Mouse (Mus musculus) heart, postnatal 36 days (tissue): ENCODE results near the gene Acadvl. TPM values are rescaled to one million over a fixed set of nuclear protein-coding genes. Genes with fewer than 3 reads are reported as not detected.
A peak's percentile ranks its signal among the peaks of the same experiment; 100 is the strongest.

Experiments used
- DNase-seq, 2 experiments: peaks; one replicate each; pipeline ENCODE4 v3.0.0; 2021 to 2022
- intact Hi-C: fragments of 180-260 bp; cut with DNase I; formaldehyde crosslinking; loops from one replicate; pipeline ENCODE4 v1.15.1; 2025
- total RNA-seq, 2 experiments: library from RNA; stranded (reverse); gene quantifications; 2 replicates each; pipeline ENCODE4 v1.2.3; 2021

Gene Acadvl
- total RNA-seq: 1,000 to 10,000 TPM; 1,292 to 1,425 TPM

DNA sequence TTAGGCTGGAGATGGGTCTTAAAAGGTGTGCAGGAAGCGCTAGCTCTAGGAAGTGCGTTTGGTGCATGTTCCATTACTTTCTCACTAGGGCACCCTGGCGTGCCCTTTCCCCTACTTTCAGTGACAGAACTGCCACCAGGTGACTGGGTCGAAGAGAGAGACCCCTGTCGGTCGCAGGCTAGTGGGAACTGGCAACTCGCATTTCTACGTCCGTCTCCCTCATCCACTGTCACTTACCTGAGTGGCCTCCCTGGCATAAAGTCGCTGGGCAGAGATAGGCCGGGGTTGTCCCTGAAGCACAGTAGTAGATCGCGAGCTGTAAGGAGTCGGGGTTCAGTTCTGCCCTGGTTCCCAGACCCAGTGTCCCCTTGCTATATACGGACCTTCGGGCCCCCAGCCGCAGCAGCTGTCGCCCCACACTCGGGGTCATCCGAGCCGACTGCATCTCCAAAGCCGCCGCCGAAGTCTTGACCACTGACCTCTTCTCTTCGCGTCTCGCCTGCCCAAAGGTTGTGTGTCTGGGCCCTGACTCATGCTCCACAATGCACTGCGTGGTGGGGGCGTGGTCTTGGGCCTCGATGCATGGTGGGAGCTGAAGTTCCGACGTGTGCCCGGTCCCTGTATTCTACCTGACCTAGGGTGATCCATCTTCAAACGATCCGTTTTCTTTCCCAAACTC, at the start of gene Acadvl:
Gene Acadvl, minus strand, starts transcription at position 532 of the 679 bp plus-strand sequence.
- DNase-seq: peak; percentile 87 to 88
- intact Hi-C loops: loop anchor here (2.0 kb wide), 3 partner anchors 14 to 80 kb away; partner anchors contain the start of genes Ctdnep1, Dvl2 and Ybx2

DNA sequence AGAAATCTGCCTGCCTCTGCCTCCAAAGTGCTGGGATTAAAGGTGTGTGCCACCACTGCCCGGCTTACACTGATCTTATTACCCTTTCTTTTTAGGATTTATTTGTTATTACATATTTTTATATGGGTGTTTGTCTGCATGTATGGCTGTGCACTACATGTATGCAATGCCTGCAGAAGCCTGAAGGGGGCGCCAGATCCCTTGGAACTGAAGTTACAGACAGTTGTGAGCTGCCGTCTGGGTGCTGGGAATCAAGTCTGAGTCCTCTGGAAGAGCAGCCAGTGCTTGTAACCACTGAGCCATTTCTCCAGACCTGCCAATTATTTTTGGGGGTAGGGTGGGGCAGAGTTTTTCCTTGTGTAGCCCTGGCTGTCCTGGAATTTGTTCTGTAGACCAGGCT, 47.8 kb upstream of the Acadvl start:
- no peak for DNase-seq
- intact Hi-C loops: no loop called here

DNA sequence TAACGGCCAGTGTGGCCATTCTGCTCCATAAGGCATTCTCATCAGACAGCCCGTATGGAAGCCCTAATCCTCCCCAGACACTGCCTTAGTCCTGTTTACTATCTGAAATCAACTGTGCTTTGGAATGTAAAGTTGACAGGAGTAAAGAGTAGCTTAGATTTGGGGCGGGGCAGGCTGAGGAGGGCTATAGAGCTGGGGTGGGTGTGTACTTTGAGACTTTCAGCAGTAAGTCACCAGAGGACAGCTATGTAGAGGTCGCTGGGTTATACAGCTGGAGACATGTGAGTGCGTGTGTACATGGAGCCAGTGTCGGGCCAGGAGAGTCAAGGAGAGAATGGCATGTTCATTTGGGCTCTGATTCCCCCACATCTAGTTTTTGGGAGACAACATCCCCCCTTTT, 44.7 kb upstream of the Acadvl start:
- DNase-seq: no peak

DNA sequence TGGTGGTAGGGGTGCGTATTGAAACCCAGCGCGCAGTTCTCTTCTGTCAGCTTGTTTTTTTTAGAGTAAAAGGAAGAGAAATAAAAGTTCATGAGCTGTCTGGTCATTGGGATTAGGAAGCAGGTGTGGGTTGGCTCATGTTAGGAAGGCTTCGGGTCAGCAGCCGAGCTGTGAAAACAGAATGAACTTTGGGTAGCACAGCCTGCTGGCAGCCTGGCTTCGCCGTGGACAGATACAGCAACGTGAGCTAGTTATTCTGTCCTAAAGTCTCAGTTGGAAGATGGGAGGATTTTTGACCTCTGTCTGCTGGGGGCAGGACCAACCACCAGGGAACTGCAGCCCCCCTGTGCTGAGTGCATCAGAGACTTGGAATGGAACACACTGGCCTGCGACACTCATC, 42.6 kb upstream of the Acadvl start:
- intact Hi-C loops: no loop called here
- DNase-seq: no peak

More for the DNA sequence above, 44.7 kb upstream of the Acadvl start:
- intact Hi-C loops: no loop called here

DNA sequence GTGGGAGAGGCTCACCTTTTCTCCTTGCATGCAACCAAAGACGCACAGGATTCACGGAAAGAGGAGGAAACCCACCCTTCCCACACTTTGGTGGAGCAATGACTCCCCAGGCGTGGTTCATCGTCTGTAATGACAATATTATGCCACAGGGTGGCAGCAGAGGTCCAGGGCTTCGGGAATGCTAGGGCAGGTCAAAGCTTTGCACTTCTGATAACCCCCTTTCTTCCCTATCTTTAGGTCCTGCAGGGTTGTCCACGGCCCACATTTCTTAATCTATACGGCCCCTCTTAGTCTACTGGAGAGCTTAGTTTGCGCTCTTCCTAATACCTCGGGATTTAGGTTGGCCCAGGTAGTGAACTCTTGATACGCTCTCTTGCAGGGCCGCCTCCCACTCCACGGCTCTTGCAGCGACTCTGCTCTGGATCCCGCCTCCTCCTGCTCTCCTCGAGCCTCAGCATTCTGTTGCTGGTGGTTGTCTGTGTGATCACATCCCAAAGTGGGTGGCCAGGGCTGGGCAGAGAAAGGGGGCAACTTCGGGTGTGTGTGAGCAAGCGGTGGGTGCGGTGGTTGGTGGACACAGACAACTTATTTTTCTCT, 40.5 kb upstream of the Acadvl start:
- intact Hi-C loops: loop anchor here (1.0 kb wide), 1 partner anchor 147 kb away; no protein-coding TSS in a partner anchor
- DNase-seq: peak; percentile 78 to 80

DNA sequence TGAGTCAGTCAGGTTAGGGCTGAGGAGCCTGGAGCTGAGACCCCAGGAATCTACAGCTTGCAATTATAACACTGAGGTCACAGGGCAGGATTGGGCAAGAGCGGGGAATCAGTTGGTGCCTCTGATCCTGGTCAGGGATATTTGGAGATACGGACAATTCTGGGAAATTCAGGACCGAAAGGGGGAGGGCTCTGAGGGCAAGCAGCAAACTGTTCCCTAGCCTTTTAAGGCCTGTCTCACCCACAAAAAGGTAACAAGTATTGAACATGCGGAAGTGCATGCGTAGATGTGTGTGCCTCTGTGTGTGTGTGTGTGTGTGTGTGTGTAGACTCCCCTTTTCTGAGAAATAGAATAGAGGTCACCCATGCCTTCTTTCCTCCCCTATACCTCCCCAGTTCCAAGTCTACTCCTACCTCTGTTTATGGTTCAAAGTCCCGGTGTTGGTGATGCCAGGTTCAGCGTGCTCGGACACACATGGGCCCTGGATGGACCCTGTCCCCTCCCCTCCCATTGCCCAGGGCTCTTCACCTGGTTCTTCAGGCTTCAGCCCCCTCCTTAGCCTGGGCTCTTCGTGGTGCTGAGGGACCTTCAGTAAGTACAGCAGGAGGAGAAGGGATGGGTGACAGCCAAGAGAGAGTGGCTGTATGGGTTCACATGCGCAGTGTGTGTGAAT, 38.8 kb upstream of the Acadvl start, which contains the start of gene Asgr1:
Gene Asgr1, plus strand, starts transcription at position 188 of the 673 bp plus-strand sequence.
- intact Hi-C loops: no loop called here
- no peak for DNase-seq

DNA sequence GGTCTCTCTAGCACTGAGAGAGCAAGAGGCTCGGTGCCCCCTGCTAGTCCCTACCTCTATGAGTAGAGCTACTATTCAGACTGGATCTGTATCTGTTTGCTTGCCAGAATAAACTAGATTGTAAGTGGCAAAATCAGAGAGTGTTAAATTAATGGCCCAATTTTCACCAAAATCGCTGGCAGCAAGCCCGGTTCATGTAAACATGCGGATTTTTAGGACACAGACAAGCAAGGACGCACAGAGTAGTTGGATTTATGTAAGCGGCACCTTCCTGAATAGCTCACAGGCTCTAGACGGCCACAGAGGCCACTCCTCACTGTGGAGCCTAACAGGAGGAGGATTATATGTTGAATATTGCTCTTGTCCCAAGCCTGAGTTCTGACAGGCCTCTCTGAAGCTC, 37.9 kb upstream of the Acadvl start:
- intact Hi-C loops: no loop called here

DNA sequence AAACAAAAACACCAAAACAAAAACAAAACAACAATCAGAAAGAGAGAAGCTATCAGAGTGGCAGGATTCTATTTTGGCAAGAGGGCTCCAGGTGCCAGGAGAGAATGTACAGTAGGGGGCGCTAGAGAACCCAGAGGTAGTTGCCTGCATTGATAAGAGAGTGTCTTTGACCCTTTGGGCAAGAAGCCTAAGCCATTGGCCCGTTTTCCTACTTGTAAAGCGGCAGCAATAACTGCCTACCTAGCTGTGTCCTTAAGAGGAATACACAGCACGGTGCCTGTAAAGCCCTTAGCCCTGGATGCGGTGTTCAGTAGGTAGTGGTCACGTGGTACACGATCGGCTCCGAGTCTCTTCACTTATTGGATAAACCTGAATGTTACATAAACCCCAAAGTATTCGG, 34.6 kb upstream of the Acadvl start:
- no peak for DNase-seq
- intact Hi-C loops: no loop called here

More for the DNA sequence above, 37.9 kb upstream of the Acadvl start:
- no peak for DNase-seq

DNA sequence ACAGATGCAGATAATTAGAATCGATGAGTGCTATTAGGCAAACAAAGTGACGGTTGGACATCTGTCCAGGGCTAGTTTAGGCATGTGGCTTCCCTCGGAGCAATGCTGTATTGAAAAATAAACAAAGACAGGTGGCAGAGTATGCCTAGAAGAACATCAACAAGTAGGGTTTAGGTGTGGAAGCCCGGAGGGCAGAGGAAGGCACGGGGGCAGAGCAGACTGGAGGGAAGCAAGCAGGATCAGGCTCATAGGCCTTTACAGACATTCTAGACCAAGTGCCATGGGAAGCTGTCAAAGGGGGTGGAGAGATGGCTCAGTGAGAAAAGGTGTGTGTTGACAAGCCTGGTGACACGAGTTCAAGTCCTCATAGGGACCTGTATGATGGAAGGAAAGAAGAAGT, 34.2 kb upstream of the Acadvl start:
- intact Hi-C loops: no loop called here
- DNase-seq: no peak

DNA sequence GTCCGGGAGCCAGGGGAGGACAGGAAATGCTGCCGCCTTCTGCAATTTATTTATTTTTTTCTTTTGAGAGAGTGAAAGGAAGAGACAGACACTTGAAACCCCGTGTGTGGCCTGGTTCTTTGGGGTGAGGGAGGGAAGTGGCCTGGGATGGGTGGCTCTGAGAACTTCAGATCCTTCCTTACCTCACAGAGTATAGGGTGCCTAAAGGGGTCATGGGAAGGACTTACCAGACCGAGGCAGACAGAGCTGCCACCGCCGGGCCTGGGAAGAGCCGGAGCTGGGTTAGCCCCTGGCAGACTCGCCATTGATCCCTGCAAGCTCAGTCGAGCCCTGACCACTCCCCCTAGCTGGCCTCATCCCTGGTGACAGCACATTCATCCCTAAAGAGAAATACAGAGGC, 30.2 kb upstream of the Acadvl start:
- intact Hi-C loops: no loop called here

DNA sequence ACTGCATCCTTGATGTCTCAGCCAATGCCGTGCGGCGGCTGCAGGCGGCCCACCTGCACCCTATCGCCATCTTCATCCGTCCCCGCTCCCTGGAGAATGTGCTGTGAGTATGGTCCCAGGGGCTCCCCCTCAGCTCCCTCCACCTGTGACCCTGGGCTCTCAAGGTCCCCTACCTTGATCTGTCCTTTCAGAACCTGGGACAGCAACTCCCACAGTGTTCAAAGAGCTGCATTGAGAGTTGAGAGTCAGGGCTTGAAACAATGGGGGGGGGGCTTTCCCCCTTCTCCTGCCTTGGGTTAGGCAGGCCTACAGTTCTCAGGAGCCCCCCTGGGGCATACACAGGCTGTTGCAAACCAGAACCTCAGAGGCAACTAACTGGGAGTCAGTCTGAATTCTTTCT, 28.5 kb upstream of the Acadvl start:
- intact Hi-C loops: no loop called here
- no peak for DNase-seq

More for the DNA sequence above, 30.2 kb upstream of the Acadvl start:
- DNase-seq: no peak

DNA sequence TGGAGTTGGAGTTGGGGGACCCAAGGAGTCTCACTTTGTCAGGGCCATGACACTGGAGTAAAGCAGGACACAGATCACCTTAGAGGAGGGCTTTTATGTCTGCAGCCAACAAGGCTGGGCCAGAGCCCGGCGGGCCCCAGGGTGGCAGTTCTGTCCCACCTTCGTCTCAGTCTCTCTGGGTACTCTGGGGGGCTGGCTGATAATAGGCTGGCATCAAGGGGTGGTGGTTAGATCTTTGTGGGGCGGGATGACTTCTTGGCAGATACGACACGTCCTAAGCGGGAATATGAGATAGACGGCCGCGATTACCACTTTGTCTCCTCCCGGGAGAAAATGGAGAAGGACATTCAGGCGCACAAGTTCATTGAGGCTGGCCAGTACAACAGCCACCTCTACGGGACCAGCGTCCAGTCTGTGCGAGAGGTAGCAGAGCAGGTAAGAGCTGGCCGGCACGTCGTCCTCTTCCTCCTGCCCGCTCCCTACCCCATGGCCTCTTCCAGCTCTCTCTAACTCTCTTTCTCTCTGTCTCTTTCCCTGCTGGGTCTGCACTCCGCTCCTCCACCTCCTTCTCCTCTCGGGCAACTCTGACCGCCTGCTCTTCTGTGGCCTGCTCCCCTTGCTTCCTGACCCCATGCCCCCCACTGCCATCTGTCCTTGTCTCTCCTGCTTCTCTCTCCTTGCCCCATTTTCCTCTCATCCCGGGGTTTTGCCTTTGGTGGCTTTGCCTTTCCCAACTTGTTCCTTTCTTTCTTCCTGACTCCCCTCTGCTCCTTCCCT, 27.3 kb upstream of the Acadvl start:
- intact Hi-C loops: no loop called here
- no peak for DNase-seq

DNA sequence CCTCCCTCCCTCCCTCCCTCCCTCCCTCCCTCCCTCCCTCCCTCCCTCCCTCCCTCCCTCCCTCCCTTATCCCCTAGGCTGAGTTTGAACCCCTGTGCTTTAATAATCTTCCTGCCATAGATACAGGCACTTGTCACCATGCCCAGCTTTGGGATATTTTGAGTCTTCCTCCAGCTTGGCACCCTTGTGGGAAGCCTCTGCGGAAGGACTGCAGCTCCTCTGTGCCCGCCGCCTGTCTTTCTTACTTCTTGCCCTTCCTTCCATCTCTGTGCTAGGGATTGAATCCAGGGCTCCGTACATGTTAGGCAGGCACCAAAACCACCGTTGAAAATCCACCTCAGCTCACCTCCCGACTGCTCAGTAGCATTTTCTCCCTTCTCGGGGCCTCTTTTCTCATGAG, 25.0 kb upstream of the Acadvl start:
- intact Hi-C loops: no loop called here
- DNase-seq: no peak

DNA sequence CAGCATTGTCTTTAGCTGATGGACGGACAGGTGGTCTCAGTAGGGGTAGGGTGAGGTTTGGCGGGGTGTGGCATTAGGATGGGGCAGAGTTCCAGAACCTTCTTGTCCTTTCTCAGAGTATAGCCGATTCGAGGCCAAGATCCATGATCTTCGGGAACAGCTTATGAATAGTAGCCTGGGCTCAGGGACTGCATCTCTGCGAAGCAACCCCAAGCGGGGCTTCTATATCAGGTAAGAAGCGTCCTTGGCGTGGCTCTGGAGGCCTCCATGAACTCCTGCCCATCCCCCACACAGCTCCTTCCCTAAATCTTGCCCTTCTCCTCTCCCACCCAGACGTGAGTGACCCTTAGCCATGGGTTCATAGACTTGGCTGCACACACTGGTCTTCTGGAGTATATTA, 24.4 kb upstream of the Acadvl start:
- intact Hi-C loops: no loop called here
- no peak for DNase-seq

DNA sequence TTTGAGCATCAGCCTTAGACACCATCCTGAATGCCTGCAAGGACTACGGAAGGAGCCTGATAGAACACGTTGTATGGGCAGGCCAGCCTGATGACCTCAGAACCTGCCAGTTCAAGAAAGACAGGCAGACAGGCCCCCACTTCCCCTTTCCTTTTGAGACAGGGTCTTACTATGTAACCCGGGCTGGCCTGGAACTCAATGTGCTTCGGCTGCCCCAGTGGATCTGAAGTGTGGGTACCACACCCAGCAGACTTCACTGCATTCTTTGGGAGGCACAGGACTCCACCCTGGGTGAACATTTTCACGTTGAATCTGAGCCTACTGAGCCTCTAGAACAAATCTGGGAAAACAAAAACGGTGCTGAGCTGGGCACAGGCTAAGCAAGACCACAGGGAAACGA, 23.0 kb upstream of the Acadvl start:
- DNase-seq: no peak
- intact Hi-C loops: no loop called here

DNA sequence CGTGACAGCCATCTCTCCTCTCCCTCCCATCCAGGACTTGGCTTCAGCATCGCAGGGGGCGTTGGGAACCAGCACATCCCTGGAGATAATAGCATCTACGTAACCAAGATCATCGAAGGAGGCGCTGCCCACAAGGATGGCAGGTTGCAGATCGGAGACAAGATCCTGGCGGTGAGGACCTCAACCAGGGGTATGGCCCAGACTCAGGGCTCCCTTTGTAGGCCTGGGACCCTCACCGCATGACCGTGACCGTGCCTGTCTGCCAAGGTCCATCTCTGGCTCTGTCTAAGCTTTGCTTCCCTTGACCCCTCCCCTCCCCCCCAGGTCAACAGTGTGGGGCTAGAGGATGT, 16.1 kb upstream of the Acadvl start:
- no peak for DNase-seq
- intact Hi-C loops: no loop called here

DNA sequence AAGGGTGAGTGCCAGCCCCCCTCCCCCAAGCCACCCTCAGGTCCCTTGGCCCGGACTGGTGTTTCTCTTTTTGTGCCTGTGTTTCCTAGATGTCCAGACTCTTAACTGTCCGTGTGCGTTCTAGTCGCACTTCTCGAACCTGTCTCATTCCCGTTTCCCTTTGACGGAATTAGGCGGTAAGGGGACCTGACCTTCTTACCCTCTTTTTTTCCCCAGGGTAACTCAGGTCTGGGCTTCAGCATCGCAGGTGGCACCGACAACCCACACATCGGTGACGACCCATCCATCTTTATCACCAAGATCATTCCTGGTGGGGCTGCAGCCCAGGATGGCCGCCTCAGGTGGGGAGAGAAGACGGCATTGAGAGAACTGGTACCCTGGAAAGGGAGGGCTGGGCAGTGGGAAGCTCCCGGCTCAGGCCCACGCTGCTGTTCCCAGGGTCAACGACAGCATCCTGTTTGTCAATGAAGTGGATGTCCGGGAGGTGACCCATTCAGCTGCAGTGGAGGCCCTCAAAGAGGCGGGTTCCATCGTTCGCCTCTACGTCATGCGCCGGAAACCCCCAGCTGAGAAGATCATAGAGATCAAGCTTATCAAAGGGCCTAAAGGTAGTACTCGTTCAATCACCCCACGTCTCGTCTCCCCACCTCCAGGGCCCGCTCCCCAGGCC, 15.6 kb upstream of the Acadvl start:
- DNase-seq: no peak
- intact Hi-C loops: no loop called here

DNA sequence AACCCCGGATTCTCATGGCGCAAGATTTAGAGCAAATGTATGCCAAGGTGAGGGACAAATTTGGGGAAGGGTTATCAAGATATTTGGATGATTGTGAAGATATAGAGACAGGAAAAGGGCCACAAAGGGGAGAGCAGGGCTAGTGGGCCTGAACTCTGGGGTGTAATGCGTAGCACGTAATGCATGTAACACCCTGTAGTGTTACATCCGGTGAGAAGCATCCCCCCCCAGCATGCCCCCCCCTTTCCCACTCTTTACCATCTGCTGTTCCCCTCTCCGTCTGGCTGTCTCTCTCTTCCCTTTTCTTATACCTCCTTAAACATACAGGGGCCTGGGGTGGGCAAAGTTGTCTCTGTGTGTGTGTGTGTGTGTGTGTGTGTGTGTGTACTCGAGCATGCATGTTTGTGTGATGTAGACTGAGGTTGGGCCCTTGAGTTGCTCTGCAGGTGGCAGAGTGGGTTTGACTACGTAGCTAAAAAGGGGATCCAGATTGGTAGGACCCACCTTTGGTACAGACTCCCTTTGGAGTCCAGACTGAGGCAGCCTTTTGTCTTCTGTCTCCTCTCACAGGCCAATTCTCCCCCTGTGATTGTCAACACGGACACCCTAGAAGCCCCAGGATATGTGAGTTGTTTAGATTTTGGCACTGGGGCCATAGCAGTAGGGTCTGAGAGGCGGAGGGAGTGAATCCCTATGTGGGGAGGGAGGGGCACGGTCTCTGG, 14.8 kb upstream of the Acadvl start:
- intact Hi-C loops: no loop called here
- DNase-seq: no peak

DNA sequence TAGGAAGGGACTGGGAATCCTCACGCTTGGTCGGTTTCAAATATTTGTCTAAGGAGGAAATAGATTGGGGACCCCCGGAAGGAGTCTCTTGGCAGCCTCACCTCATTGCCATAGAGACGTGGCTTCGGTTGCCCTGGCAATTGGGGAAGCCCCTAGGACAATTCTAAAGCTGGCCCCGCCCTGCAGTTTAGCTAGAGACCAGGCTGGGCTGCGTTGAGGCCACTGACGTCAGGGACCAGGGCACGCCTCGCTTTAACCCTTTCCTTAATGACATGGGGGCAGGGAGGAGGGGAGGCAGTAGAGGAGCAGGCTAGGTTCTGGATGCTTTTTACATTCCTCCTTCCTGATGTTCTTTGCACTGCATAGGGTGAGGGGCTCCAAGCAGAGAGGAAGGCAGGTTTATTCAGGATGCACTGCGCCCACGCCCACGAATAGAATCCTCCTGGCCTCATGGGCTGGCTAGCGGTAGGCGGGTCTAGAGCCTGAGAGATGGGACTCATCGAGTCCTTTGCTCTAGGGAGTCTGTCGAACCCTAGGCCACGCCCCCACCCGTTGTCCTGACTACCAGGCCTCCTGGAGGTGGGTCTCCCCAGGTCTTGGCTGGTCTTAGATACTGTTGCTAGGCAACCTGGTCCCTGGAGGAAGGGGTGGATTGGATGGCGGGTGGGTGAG, 14.1 kb upstream of the Acadvl start:
- intact Hi-C loops: no loop called here
- DNase-seq: peak; percentile 71
